Mouse (Mus musculus) heart, adult 2 months (tissue): ENCODE data around the gene Ptprn2. TPM values are rescaled to one million over a fixed set of nuclear protein-coding genes. Genes with fewer than 3 reads are reported as not detected.

Experiments
- DNase-seq, 2 experiments: peaks; one replicate each; pipeline ENCODE4 v3.0.0; 2021
- H3K27ac ChIP-seq: fragments of 200-600 bp; 2 replicates; pipeline ENCODE4 v1.8.1; 2022
- H3K27me3 ChIP-seq: fragments of 200-500 bp; 2 replicates; pipeline ENCODE4 v1.6.1; 2012; ENCODE audit warnings: mild to moderate bottlenecking, low read length, inconsistent platforms, mixed read lengths; ENCODE audit not compliant: control insufficient read depth, insufficient read depth
- H3K36me3 ChIP-seq: fragments of 200-500 bp; 2 replicates; pipeline ENCODE4 v1.6.1; 2012; ENCODE audit warnings: low read length, inconsistent platforms; ENCODE audit not compliant: control insufficient read depth, insufficient read depth
- H3K4me1 ChIP-seq: fragments of 200-500 bp; 2 replicates; pipeline ENCODE4 v1.6.1; 2011; ENCODE audit warnings: low read length; ENCODE audit not compliant: control insufficient read depth, insufficient read depth
- H3K4me3 ChIP-seq: fragments of 200-600 bp; 2 replicates; pipeline ENCODE4 v1.8.1; 2022
- H3K79me2 ChIP-seq: fragments of 200-500 bp; replicated peaks from 2 replicates; pipeline ENCODE4 v1.6.1; 2012; ENCODE audit warnings: mild to moderate bottlenecking, inconsistent platforms, low read length, moderate library complexity, mixed read lengths; ENCODE audit not compliant: control insufficient read depth, insufficient read depth
- H3K9ac ChIP-seq: fragments of 200-500 bp; 2 replicates; pipeline ENCODE4 v1.6.1; 2012; ENCODE audit warnings: low read depth, mild to moderate bottlenecking, control low read depth, inconsistent platforms, low read length, mixed read lengths
- CTCF ChIP-seq: fragments of 200-600 bp; IDR thresholded peaks from 2 replicates; pipeline ENCODE4 v1.8.1; 2022; ENCODE audit warnings: antibody characterized with exemption, mild to moderate bottlenecking, moderate library complexity
- EP300 ChIP-seq: fragments of 200-500 bp; IDR thresholded peaks from 2 replicates; pipeline ENCODE4 v1.6.1; 2011; ENCODE audit warnings: low read depth, low read length, control low read depth; ENCODE audit not compliant: insufficient read depth
- POLR2A ChIP-seq: fragments of 200-500 bp; IDR thresholded peaks from 2 replicates; pipeline ENCODE4 v1.6.1; 2011; ENCODE audit warnings: mild to moderate bottlenecking, low read depth, low read length, control low read depth; ENCODE audit not compliant: insufficient read depth
- WGBS: fragments of 180-500 bp; shearing (Covaris S2); methylation state at CpG from one replicate; pipeline ENCODE4 v1.1.7; 2018; 5-methylcytosine and 5-hydroxymethylcytosine counted together
- intact Hi-C: fragments of 180-260 bp; cut with DNase I; formaldehyde crosslinking; loops from one replicate; pipeline ENCODE4 v1.15.1; 2025
- polyA plus RNA-seq: library from polyadenylated mRNA; depleted of rRNA; stranded (reverse); fragments of >200 nt; gene quantifications from 2 replicates; pipeline ENCODE4 v1.2.3, GENCODE M21; 2012
- total RNA-seq, 2 experiments: library from RNA; stranded (reverse); gene quantifications; 2 replicates each; pipeline ENCODE4 v1.2.3; 2021

Gene Ptprn2
- total and polyA plus RNA-seq, 3 experiments = 0.21 to 0.23 TPM; not detected in 1

GRCm38 (mm10) chr12:116661018-116661417, 175.5 kb downstream of the Ptprn2 start:
- no peaks in the 10 kb centered on the region for H3K27me3 ChIP-seq
- no peak overlapping the region for H3K4me3 ChIP-seq
- no peak for DNase-seq
- no peak overlapping the region for H3K9ac ChIP-seq
- intact Hi-C loops = no loop called here
- H3K4me1 ChIP-seq = no peaks in the 10 kb centered on the region
- TF ChIP-seq POLR2A (no peak), EP300 (no peak), CTCF (no peak)
- no peaks in the 10 kb centered on the region for H3K79me2 ChIP-seq
- no peaks in the 10 kb centered on the region for H3K36me3 ChIP-seq
- WGBS = 63% methylated on average over 4 of the region's 4 CpGs
- no peak overlapping the region for H3K27ac ChIP-seq

GRCm38 (mm10) chr12:116677701-116678100, 192.2 kb downstream of the Ptprn2 start:
- no peak for DNase-seq
- intact Hi-C loops = no loop called here
- Histone ChIP-seq H3K9ac (no peak overlapping the region), H3K36me3 (no peaks in the 10 kb centered on the region), H3K4me1 (no peaks in the 10 kb centered on the region), H3K4me3 (no peak overlapping the region), H3K27me3 (no peaks in the 10 kb centered on the region), H3K79me2 (no peaks in the 10 kb centered on the region), H3K27ac (no peak overlapping the region)
- WGBS = 83% methylated on average over 3 of the region's 3 CpGs
- TF ChIP-seq EP300 (no peak), POLR2A (no peak), CTCF (no peak)

GRCm38 (mm10) chr12:116689832-116690231, 204.3 kb downstream of the Ptprn2 start:
- DNase-seq = no peak

GRCm38 (mm10) chr12:116709535-116709934, 224.0 kb downstream of the Ptprn2 start:
- Histone ChIP-seq H3K27me3 (0 out of 2 replicates have a peak, but pooled peaks cover 2% of the 10 kb centered on the region), H3K9ac (no peak overlapping the region), H3K4me1 (no peaks in the 10 kb centered on the region), H3K79me2 (no peaks in the 10 kb centered on the region), H3K4me3 (no peak overlapping the region), H3K36me3 (no peaks in the 10 kb centered on the region), H3K27ac (no peak overlapping the region)
- intact Hi-C loops = no loop called here
- TF ChIP-seq POLR2A (no peak), CTCF (no peak), EP300 (no peak)
- 53% methylated on average over 5 of the region's 5 CpGs for WGBS
- no peak for DNase-seq

More at GRCm38 (mm10) chr12:116689832-116690231, 204.3 kb downstream of the Ptprn2 start:
- Histone ChIP-seq H3K4me1 (no peaks in the 10 kb centered on the region), H3K4me3 (no peak overlapping the region), H3K79me2 (no peaks in the 10 kb centered on the region), H3K36me3 (no peaks in the 10 kb centered on the region), H3K9ac (no peak overlapping the region), H3K27me3 (no peaks in the 10 kb centered on the region), H3K27ac (no peak overlapping the region)
- WGBS = 85% methylated on average over 2 of the region's 2 CpGs
- TF ChIP-seq CTCF (no peak), EP300 (no peak), POLR2A (no peak)
- intact Hi-C loops = no loop called here

- Histone ChIP-seq H3K4me1 (no peaks in the 10 kb centered on the region), H3K79me2 (no peaks in the 10 kb centered on the region), H3K4me3 (no peak overlapping the region), H3K27me3 (0 out of 2 replicates have a peak, but pooled peaks cover 2% of the 10 kb centered on the region), H3K9ac (no peak overlapping the region), H3K27ac (no peak overlapping the region), H3K36me3 (no peaks in the 10 kb centered on the region)
- DNase-seq = no peak
- TF ChIP-seq CTCF (no peak), POLR2A (no peak), EP300 (no peak)
- intact Hi-C loops = no loop called here
- WGBS = 53% methylated on average over 3 of the region's 3 CpGs
Observed at GRCm38 (mm10) chr12:116710716-116711115, 225.2 kb downstream of the Ptprn2 start.

GRCm38 (mm10) chr12:116711133-116711532, 225.6 kb downstream of the Ptprn2 start:
- intact Hi-C loops = no loop called here
- no peak for DNase-seq
- H3K4me3 ChIP-seq = no peak overlapping the region
- H3K27ac ChIP-seq = no peak overlapping the region
- 81% methylated on average over 6 of the region's 6 CpGs for WGBS
- no peaks in the 10 kb centered on the region for H3K36me3 ChIP-seq
- H3K4me1 ChIP-seq = no peaks in the 10 kb centered on the region
- no peak for TF ChIP-seq POLR2A
- no peak for TF ChIP-seq CTCF
- TF ChIP-seq EP300 = no peak
- H3K27me3 ChIP-seq = 0 out of 2 replicates have a peak, but pooled peaks cover 2% of the 10 kb centered on the region
- H3K9ac ChIP-seq = no peak overlapping the region
- H3K79me2 ChIP-seq = no peaks in the 10 kb centered on the region
